Mouse (Mus musculus): ENCODE measurements around the gene Borcs6. TPM values are rescaled to one million over a fixed set of nuclear protein-coding genes. Genes with fewer than 3 reads are reported as not detected.

Borcs6 gene
- polyA plus RNA-seq, 1 experiment from 2014 or later = 7.2 TPM

DNA sequence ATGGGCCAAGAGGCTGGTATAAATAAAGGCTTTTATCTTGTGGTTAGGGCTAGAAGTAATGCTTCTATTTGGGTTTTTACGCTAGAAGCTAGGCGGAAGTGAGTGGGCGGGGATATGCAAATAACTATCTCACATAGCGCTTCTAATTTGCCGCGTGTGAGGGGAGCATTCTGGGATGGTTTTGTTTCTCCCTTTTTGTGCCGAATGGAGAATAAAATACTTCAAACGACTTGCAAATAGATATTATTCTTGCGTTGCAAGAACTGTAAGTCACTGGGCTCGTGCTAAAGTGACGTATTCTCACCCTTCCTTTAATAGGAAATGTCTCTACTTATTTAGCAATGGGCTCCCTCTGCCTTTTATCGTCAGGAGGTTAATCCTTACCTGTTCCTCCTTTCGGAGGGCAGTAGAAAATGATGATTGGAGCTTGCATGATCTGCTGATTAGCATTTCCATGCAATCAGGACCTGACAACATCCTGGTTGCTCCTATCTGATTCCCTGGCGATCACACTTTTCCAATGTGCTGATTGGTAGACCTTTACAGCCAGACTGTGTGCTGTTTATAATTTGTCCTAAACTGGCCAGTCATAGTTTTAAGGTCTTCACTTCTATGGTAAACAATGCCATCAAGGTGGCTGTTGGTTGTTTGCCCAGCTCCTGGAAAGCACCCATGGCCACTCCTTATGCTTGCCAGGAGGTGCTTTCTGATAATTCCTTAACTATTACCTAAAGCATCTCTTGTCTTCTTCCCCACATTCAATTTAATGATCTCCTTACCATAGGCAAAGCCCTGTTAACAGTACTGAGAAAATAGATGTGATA lies 13.8 kb downstream of the Borcs6 start:
- WGBS = 0% methylated on average over 14 of the region's 14 CpGs

DNA sequence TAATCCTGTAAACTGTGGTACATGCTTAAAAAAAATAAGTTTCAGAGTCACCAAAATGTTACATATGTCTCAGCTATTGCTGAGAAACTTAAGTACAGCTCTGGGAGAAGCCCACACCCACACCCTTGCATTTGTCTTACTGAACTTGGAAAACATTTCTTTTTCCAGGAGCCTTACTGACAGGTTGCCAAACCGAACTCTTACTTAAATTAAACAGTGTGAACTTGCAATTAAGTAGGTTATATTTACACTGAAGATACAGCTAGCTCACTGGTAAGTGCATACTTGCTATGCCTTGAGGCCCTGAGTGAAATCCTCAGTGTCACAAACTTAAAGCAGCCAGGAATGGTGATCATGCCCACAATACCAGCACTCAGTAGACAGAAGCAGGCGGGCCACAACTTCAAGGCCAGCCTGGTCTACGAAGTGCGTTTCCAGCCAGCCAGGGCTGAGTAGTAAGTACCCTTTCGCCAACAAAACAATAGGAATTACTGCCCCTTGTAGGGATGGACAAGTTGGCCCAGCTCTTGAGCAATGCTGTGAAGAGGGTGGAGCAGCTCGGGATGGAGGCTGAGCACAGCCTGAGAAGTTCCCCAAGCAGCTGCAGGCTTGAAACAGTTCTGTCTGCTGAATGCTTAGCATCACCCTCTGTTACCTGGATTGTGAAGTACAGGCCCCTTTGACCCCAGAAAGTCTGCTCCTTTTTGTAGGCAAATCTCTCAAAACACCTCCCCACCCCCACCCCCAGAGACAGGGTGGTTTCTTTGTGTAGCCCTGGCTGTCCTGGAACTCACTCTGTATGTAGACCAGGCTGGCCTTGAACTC lies 14.6 kb downstream of the Borcs6 start:
- Histone ChIP-seq H3K27ac (ENCODE audit: low read length) (peak overlapping the region; percentile 48), H3K9me3 (ENCODE audit: control insufficient read depth, low read length) (no peaks in the 10 kb centered on the region), H3K36me3 (ENCODE audit: control insufficient read depth, insufficient read depth, low read length) (no peaks in the 10 kb centered on the region), H3K4me1 (replicated peaks; ENCODE audit: control insufficient read depth, insufficient read depth, low read length) (peaks cover 21% of the 10 kb centered on the region), H3K4me2 (ENCODE audit: low read depth, low read length) (no peak overlapping the region), H3K27me3 (ENCODE audit: control insufficient read depth, insufficient read depth, low read depth, low read length) (no peaks in the 10 kb centered on the region), H3K9ac (ENCODE audit: low read length) (no peak overlapping the region), H3K4me3 (ENCODE audit: low read length) (no peak overlapping the region)
- no peak for ATAC-seq (ENCODE audit: low read depth)
- 29% methylated on average over 6 of the region's 6 CpGs for WGBS

More for the DNA sequence above, 13.8 kb downstream of the Borcs6 start:
- no peaks in the 10 kb centered on the region for H3K9me3 ChIP-seq (ENCODE audit: control insufficient read depth, low read length)
- ATAC-seq (ENCODE audit: low read depth) = peak; percentile 65
- H3K4me3 ChIP-seq (ENCODE audit: low read length) = peak overlapping the region; percentile 38
- no peaks in the 10 kb centered on the region for H3K36me3 ChIP-seq (ENCODE audit: control insufficient read depth, insufficient read depth, low read length)
- no peaks in the 10 kb centered on the region for H3K27me3 ChIP-seq (ENCODE audit: control insufficient read depth, insufficient read depth, low read depth, low read length)
- peak overlapping the region; percentile 46 for H3K9ac ChIP-seq (ENCODE audit: low read length)
- H3K4me2 ChIP-seq (ENCODE audit: low read depth, low read length) = peak overlapping the region; percentile 68
- peaks cover 21% of the 10 kb centered on the region for H3K4me1 ChIP-seq (replicated peaks; ENCODE audit: control insufficient read depth, insufficient read depth, low read length)
- H3K27ac ChIP-seq (ENCODE audit: low read length) = peak overlapping the region; percentile 67

DNA sequence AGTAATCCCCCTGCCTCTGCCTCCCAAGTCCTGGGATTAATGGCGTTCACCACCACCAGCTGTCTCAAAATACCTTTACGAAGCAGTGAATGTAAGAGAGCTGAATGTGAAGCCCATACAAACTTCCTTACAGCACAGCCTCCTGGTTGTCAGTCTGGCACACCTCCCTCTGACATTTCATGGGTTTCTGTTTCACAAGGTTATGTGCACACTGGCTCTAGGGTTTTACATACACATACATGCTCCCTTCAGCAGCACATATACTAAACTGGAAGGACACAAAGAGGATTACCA lies 15.2 kb downstream of the Borcs6 start:
- Histone ChIP-seq H3K4me3 (ENCODE audit: low read length) (no peak overlapping the region), H3K27me3 (ENCODE audit: control insufficient read depth, insufficient read depth, low read depth, low read length) (no peaks in the 10 kb centered on the region), H3K36me3 (ENCODE audit: control insufficient read depth, insufficient read depth, low read length) (no peaks in the 10 kb centered on the region), H3K4me2 (ENCODE audit: low read depth, low read length) (no peak overlapping the region), H3K4me1 (replicated peaks; ENCODE audit: control insufficient read depth, insufficient read depth, low read length) (peaks cover 20% of the 10 kb centered on the region), H3K9ac (ENCODE audit: low read length) (no peak overlapping the region), H3K27ac (ENCODE audit: low read length) (no peak overlapping the region), H3K9me3 (ENCODE audit: control insufficient read depth, low read length) (no peaks in the 10 kb centered on the region)
- no peak for ATAC-seq (ENCODE audit: low read depth)
- 51% methylated on average over 2 of the region's 2 CpGs for WGBS

DNA sequence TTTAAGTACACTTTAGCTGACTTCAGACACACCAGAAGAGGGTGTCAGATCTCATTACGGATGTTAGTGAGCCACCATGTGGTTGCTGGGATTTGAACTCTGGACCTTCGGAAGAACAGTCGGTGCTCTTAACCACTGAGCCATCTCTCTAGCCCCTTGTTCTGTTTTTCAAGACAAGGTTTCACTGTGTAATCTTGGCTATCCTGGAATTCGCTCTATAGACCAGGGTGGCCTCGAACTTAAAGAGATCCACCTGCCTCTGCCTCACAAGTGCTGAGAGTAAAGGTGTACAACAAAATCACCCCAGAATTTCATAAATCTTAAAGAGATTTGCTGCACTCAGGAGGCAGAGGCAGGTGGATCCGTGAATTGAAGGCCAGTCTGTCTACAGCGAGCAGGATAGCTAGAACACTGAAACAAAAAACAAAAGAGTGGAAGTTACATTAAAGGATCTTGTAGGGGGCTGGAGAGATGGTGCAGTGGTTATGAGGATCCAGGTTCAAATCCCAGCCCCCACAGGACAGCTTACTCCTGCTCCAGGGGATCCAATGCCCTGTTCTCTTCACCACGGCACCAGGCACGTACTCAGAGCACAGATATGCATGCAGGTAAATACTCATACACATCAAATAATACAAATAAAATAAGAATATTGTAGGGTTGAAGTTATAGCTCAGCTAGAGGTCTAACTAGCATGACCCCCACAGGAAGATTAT lies 16.4 kb downstream of the Borcs6 start:
- Histone ChIP-seq H3K4me1 (replicated peaks; ENCODE audit: control insufficient read depth, insufficient read depth, low read length) (peaks cover 17% of the 10 kb centered on the region), H3K27me3 (ENCODE audit: control insufficient read depth, insufficient read depth, low read depth, low read length) (no peaks in the 10 kb centered on the region), H3K36me3 (ENCODE audit: control insufficient read depth, insufficient read depth, low read length) (no peaks in the 10 kb centered on the region), H3K27ac (ENCODE audit: low read length) (no peak overlapping the region), H3K9ac (ENCODE audit: low read length) (no peak overlapping the region), H3K4me3 (ENCODE audit: low read length) (no peak overlapping the region), H3K4me2 (ENCODE audit: low read depth, low read length) (no peak overlapping the region), H3K9me3 (ENCODE audit: control insufficient read depth, low read length) (no peaks in the 10 kb centered on the region)
- ATAC-seq (ENCODE audit: low read depth) = no peak
- 53% methylated on average over 8 of the region's 9 CpGs for WGBS

DNA sequence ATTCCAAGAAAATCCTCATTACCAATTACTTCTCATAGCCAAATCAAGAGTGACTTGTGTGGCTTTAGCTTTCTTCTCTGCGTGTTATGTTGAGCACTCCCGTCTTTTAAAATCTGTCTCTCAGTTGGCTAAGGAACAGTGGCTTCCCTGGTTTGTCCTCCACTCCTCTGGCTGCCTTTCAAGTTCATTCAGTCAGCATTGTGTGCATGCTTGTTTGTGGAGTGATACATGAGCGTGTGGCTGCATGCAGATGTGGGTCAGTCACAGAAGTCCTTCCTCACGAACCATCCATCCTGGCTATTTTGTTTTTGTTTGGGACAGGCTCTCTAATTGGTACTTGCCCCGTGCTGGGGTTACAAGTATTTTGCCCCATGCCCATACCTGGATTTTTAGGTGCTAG lies 17.1 kb downstream of the Borcs6 start:
- H3K27ac ChIP-seq (ENCODE audit: low read length) = no peak overlapping the region
- 65% methylated on average over 5 of the region's 5 CpGs for WGBS
- no peak overlapping the region for H3K4me2 ChIP-seq (ENCODE audit: low read depth, low read length)
- no peak overlapping the region for H3K4me3 ChIP-seq (ENCODE audit: low read length)
- no peak overlapping the region for H3K9ac ChIP-seq (ENCODE audit: low read length)
- no peaks in the 10 kb centered on the region for H3K36me3 ChIP-seq (ENCODE audit: control insufficient read depth, insufficient read depth, low read length)
- peaks cover 13% of the 10 kb centered on the region for H3K4me1 ChIP-seq (replicated peaks; ENCODE audit: control insufficient read depth, insufficient read depth, low read length)
- H3K9me3 ChIP-seq (ENCODE audit: control insufficient read depth, low read length) = no peaks in the 10 kb centered on the region
- no peak for ATAC-seq (ENCODE audit: low read depth)
- no peaks in the 10 kb centered on the region for H3K27me3 ChIP-seq (ENCODE audit: control insufficient read depth, insufficient read depth, low read depth, low read length)

DNA sequence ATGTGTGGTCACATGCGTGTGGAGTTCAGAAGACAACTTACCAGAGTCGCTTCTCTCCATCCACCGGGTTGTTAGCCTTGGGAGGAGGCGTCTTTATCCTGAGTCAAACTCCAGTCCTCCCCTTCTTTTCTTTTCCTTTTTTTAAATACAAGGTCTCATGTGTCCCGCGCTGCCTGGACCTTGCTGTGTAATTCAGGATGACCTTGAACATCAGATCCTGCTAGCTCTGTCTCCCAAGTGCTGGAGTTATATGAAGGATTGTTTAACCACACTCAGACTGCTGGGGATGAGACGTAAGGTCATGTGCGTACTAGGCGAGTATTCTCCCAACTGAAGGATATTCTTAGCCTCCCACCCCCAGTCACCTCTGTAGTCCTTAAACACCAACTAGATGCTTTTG lies 17.8 kb downstream of the Borcs6 start:
- WGBS = 78% methylated on average over 9 of the region's 9 CpGs
- Histone ChIP-seq H3K27ac (ENCODE audit: low read length) (no peak overlapping the region), H3K27me3 (ENCODE audit: control insufficient read depth, insufficient read depth, low read depth, low read length) (no peaks in the 10 kb centered on the region), H3K4me1 (replicated peaks; ENCODE audit: control insufficient read depth, insufficient read depth, low read length) (peaks cover 8% of the 10 kb centered on the region), H3K9ac (ENCODE audit: low read length) (no peak overlapping the region), H3K36me3 (ENCODE audit: control insufficient read depth, insufficient read depth, low read length) (no peaks in the 10 kb centered on the region), H3K4me3 (ENCODE audit: low read length) (no peak overlapping the region), H3K9me3 (ENCODE audit: control insufficient read depth, low read length) (no peaks in the 10 kb centered on the region), H3K4me2 (ENCODE audit: low read depth, low read length) (no peak overlapping the region)
- no peak for ATAC-seq (ENCODE audit: low read depth)

DNA sequence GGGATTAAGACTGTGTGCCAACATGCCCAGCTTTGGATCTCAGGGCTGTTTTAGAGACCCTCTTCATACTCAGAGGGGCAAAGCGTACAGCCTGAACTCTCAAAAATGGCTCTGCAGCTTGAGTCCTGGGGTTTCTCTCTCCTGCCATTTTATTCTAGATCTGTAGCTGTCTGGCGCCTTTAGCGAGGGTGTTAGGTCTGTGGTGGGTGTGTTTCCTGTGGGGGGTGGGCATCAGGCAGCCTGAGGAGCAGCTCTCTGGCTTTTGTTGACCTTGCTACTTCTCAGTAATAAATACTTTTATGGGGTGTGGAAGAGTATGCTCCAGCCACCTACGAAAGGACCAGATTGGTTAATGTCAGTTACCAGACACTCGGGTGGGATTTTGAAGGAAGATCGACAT lies 18.5 kb downstream of the Borcs6 start:
- WGBS = 63% methylated on average over 6 of the region's 6 CpGs
- no peaks in the 10 kb centered on the region for H3K27me3 ChIP-seq (ENCODE audit: control insufficient read depth, insufficient read depth, low read depth, low read length)
- H3K36me3 ChIP-seq (ENCODE audit: control insufficient read depth, insufficient read depth, low read length) = no peaks in the 10 kb centered on the region
- H3K9ac ChIP-seq (ENCODE audit: low read length) = no peak overlapping the region
- peaks cover 5% of the 10 kb centered on the region for H3K4me1 ChIP-seq (replicated peaks; ENCODE audit: control insufficient read depth, insufficient read depth, low read length)
- no peak overlapping the region for H3K4me3 ChIP-seq (ENCODE audit: low read length)
- no peak for ATAC-seq (ENCODE audit: low read depth)
- no peaks in the 10 kb centered on the region for H3K9me3 ChIP-seq (ENCODE audit: control insufficient read depth, low read length)
- no peak overlapping the region for H3K4me2 ChIP-seq (ENCODE audit: low read depth, low read length)
- H3K27ac ChIP-seq (ENCODE audit: low read length) = no peak overlapping the region

DNA sequence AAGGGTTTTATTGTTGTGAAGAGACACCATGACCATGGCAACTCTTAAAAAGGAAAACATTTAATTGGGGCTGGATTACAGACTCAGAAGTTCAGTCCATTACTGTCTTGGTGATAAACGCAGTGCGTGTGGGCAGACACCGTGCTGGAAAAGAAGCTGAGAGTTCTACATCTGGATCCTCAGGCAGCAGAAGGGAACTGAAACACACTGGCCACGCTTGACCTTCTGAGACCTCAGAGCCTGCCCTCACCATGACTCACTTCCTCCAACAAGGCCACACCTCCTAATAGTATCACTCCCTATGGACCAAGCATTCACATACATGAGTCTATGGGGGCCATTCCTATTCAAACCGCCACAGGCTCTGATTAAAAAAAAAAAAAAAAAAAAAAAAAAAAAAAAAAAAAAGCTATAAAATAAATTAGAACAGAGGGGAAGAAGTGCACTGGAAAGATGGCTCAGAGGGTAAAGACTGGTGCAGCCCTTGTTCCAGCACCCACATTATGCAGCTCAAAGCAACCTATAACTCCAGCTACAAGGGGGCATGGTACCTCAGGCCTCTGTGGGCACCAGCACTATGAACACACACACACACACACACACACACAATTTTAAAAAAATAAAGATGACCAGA lies 19.4 kb downstream of the Borcs6 start:
- Histone ChIP-seq H3K4me3 (ENCODE audit: low read length) (no peak overlapping the region), H3K4me1 (replicated peaks; ENCODE audit: control insufficient read depth, insufficient read depth, low read length) (peaks cover 4% of the 10 kb centered on the region), H3K9me3 (ENCODE audit: control insufficient read depth, low read length) (no peaks in the 10 kb centered on the region), H3K9ac (ENCODE audit: low read length) (no peak overlapping the region), H3K4me2 (ENCODE audit: low read depth, low read length) (no peak overlapping the region), H3K27ac (ENCODE audit: low read length) (no peak overlapping the region), H3K27me3 (ENCODE audit: control insufficient read depth, insufficient read depth, low read depth, low read length) (no peaks in the 10 kb centered on the region), H3K36me3 (ENCODE audit: control insufficient read depth, insufficient read depth, low read length) (no peaks in the 10 kb centered on the region)
- 62% methylated on average over 5 of the region's 5 CpGs for WGBS
- no peak for ATAC-seq (ENCODE audit: low read depth)
